Mouse (Mus musculus) G1E (cell line): Measurements from ENCODE around the gene Arl16. TPM values are rescaled to one million over a fixed set of nuclear protein-coding genes. Genes with fewer than 3 reads are reported as not detected.

Experiments
- ATAC-seq: 2 replicates; pipeline ENCODE4 v1.8.0; 2016; ENCODE audit warnings: mild to moderate bottlenecking; ENCODE audit not compliant: insufficient number of reproducible peaks, poor library complexity, low FRiP score, severe bottlenecking; ENCODE audit errors: extremely low read depth
- DNase-seq: peaks from one replicate; pipeline ENCODE4 v3.0.0; 2012; ENCODE audit warnings: low spot score
- H3K27me3 ChIP-seq: 2 replicates; pipeline ENCODE4 v1.6.1; 2012; ENCODE audit warnings: mild to moderate bottlenecking, low read length, inconsistent platforms; ENCODE audit not compliant: insufficient read depth
- H3K36me3 ChIP-seq: replicated peaks from 2 replicates; pipeline ENCODE3; 2012; ENCODE audit warnings: mild to moderate bottlenecking, inconsistent platforms
- H3K4me1 ChIP-seq: 2 replicates; pipeline ENCODE4 v1.6.1; 2012; ENCODE audit warnings: low read depth, low read length, inconsistent platforms, mixed read lengths; ENCODE audit not compliant: insufficient read depth
- H3K4me3 ChIP-seq: 2 replicates; pipeline ENCODE4 v1.5.1; 2012; ENCODE audit warnings: low read depth, mild to moderate bottlenecking, inconsistent platforms, low read length, moderate library complexity, mixed read lengths
- H3K9me3 ChIP-seq: replicated peaks from 2 replicates; pipeline ENCODE4 v1.6.1; 2012; ENCODE audit warnings: inconsistent platforms
- CTCF ChIP-seq: IDR thresholded peaks from 2 replicates; pipeline ENCODE4 v1.5.1; 2012; ENCODE audit warnings: low read depth, low read length, inconsistent platforms, mixed read lengths
- GATA1 ChIP-seq: IDR thresholded peaks from 2 replicates; pipeline ENCODE4 v1.6.1; 2012; ENCODE audit warnings: borderline replicate concordance, low read length, inconsistent platforms, mixed read lengths
- GATA2 ChIP-seq: IDR thresholded peaks from 2 replicates; pipeline ENCODE4 v1.6.1; 2012; ENCODE audit warnings: low read depth, low read length, inconsistent platforms, borderline replicate concordance
- POLR2AphosphoS5 ChIP-seq: IDR thresholded peaks from 2 replicates; pipeline ENCODE4 v1.6.1; 2012; ENCODE audit warnings: low read depth, low read length, inconsistent platforms; ENCODE audit not compliant: insufficient replicate concordance
- TAL1 ChIP-seq: conservative IDR thresholded peaks from 2 replicates; pipeline ENCODE4 v1.6.1; 2012; ENCODE audit warnings: low read depth, low read length, inconsistent platforms, mixed read lengths
- polyA plus RNA-seq: library from polyadenylated mRNA; stranded (reverse); fragments of >175 nt; gene quantifications from 2 replicates; pipeline ENCODE4 v1.2.3, GENCODE M21; 2012
- total RNA-seq, 2 experiments: library from RNA; stranded (forward) in 1 of 2; stranded (reverse) in 1 of 2; fragments of 200-1000 nt in 1 of 2; fragments of >200 nt in 1 of 2; fragmentation: Nextera tagmentation in 1 of 2; gene quantifications; 2 replicates each; pipeline ENCODE4 v1.2.3; 2014 to 2017

The Arl16 gene
- total and polyA plus RNA-seq, 3 experiments = 17.0 to 24.5 (median 21.0) TPM

DNA sequence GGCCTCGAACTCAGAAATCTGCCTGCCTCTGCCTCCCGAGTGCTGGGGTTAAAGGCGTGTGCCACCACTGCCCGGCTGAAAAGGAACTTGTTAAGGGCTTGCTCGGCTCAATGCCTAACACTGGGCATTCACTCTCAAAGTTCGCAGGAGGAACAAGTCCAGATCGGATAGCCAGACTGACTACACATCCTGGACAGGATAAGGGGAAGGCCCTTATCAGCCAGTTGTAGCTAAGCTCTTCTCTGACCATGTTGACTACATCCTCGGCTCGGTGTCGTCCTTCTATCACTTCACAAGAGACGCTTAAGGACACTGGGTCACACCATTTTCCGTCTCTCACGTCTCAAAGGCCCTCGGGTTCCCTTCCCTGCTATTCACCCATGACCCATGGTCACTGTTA is 10.0 kb downstream of the Arl16 start:
- DNase-seq = peak; percentile 21
- no peak; the same call in 1 of the 2 replicates for ATAC-seq
- H3K9me3 ChIP-seq = no peaks in the 10 kb centered on the region
- TF ChIP-seq GATA1 (no peak), POLR2AphosphoS5 (no peak), GATA2 (no peak), CTCF (no peak), TAL1 (no peak)
- no peaks in the 10 kb centered on the region for H3K27me3 ChIP-seq
- H3K4me3 ChIP-seq = peak overlapping the region; percentile 92
- H3K36me3 ChIP-seq = peaks cover 68% of the 10 kb centered on the region
- peaks cover 41% of the 10 kb centered on the region for H3K4me1 ChIP-seq

- TF ChIP-seq CTCF (no peak), GATA2 (no peak), GATA1 (no peak), TAL1 (no peak), POLR2AphosphoS5 (no peak)
- no peaks in the 10 kb centered on the region for H3K9me3 ChIP-seq
Observed at GRCm38 (mm10) chr11:120455413-120455812, 12.0 kb downstream of the Arl16 start.

DNA sequence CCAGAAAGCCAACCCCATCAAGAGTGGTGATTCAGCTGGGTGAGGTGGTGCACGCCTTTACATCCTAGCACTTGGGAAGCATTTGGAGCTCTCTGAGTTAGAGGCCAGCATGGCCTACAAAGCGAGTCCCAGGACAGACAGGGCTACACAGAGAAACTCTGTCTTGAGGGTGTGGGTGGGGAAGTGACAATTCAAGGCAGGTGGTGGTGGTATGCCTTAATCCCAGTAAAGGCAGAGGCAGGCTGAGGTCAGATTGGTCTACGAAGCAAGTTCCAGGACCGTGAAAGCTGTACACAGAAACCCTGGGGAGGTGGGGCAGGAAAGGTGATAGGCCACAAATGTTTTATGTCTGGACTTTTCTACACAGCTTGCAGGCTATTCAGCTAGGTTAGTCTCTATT is 12.4 kb downstream of the Arl16 start:
- no peak for ATAC-seq
- Histone ChIP-seq H3K36me3 (peaks cover 52% of the 10 kb centered on the region), H3K4me3 (no peak overlapping the region), H3K4me1 (peaks cover 30% of the 10 kb centered on the region), H3K9me3 (no peaks in the 10 kb centered on the region), H3K27me3 (peaks cover 5% of the 10 kb centered on the region)
- TF ChIP-seq POLR2AphosphoS5 (no peak), TAL1 (no peak), GATA1 (no peak), CTCF (no peak), GATA2 (no peak)
- no peak for DNase-seq

More at GRCm38 (mm10) chr11:120455413-120455812, 12.0 kb downstream of the Arl16 start:
- DNase-seq = no peak
- peaks cover 4% of the 10 kb centered on the region for H3K27me3 ChIP-seq
- no peak for ATAC-seq
- peaks cover 55% of the 10 kb centered on the region for H3K36me3 ChIP-seq
- peaks cover 33% of the 10 kb centered on the region for H3K4me1 ChIP-seq
- no peak overlapping the region for H3K4me3 ChIP-seq

GRCm38 (mm10) chr11:120453306-120453705 is 14.1 kb downstream of the Arl16 start, which contains the start of gene Pde6g:
TSS of gene Pde6g (minus strand) at chr11:120453500.
- Histone ChIP-seq H3K36me3 (peaks cover 47% of the 10 kb centered on the region), H3K9me3 (no peaks in the 10 kb centered on the region), H3K4me3 (no peak within 1 kb of the TSS), H3K4me1 (peaks cover 21% of the 10 kb centered on the region), H3K27me3 (peaks cover 9% of the 10 kb centered on the region)
- no peak for TF ChIP-seq POLR2AphosphoS5
- no peak for TF ChIP-seq GATA1
- TF ChIP-seq CTCF = no peak
- TF ChIP-seq TAL1 = no peak
- TF ChIP-seq GATA2 = no peak
- ATAC-seq (no peak), DNase-seq (no peak)

DNA sequence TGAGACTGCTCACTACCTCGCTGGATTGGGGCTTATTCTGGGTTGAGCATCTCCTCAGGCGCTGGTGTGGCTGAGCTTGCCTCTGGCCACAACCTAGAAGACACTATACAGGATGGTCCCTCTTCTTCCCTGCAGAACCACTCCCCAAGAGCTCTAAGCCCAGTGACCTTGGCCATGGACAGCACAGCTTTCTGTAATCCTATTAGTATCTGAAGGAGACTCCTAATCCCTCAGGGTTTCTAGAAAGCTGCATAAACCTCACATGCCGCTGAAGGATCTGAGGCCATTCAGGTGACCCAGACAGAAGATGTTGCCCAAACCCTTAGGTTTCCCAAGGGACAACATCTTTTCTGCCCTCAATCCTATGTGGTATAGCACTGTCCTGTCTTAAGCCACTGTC is 15.2 kb downstream of the Arl16 start:
- Histone ChIP-seq H3K4me3 (no peak overlapping the region), H3K36me3 (peaks cover 47% of the 10 kb centered on the region), H3K9me3 (no peaks in the 10 kb centered on the region), H3K4me1 (peaks cover 17% of the 10 kb centered on the region), H3K27me3 (peaks cover 11% of the 10 kb centered on the region)
- ATAC-seq (no peak), DNase-seq (no peak)
- no peak for TF ChIP-seq GATA1
- TF ChIP-seq CTCF = no peak
- no peak for TF ChIP-seq TAL1
- no peak for TF ChIP-seq POLR2AphosphoS5
- TF ChIP-seq GATA2 = no peak

DNA sequence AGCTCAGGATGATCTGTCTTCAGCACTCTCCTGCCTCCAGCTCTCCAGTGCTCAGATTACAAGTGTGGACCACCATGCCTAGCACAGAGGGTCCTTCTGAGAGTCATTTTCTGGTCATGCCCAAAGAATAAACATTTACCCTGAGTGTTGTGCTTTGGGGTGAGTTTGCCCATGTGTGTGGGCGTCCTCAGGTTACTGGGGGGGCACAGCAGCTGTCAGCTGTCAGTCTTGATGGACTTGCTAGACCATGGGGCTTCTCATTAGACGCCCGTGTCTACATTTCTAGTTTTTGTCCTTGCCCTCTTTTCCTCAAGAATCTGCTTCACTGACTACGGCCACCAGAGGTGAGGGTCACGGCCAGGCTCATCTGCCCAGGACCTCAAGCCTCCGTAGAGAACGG is 20.2 kb downstream of the Arl16 start:
- Histone ChIP-seq H3K4me3 (no peak overlapping the region), H3K36me3 (peaks cover 10% of the 10 kb centered on the region), H3K27me3 (peaks cover 34% of the 10 kb centered on the region), H3K4me1 (peaks cover 25% of the 10 kb centered on the region), H3K9me3 (no peaks in the 10 kb centered on the region)
- ATAC-seq = no peak
- TF ChIP-seq GATA2 (no peak), GATA1 (no peak)
- no peak for DNase-seq

DNA sequence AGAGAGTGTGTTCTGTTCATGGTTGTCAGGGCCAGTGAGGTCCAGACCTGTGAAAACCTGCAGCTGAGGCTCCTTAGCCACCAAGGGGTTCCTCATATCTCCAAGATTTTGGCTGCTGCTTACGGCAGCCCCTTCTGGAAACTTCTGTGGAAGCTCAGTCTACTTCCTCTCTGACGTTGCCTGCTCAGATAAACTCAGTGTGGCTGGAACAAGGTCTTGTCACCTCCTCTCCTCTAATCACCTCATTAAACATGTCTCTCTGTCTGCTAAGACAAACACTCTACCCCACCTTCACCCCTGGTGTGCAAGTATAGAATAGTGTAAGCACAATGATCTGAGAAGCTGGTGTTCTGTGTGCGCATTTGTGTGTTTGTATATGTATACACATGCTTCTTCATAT is 21.9 kb downstream of the Arl16 start:
- no peak for ATAC-seq
- H3K4me3 ChIP-seq = no peak overlapping the region
- no peaks in the 10 kb centered on the region for H3K9me3 ChIP-seq
- TF ChIP-seq GATA2 = no peak
- H3K36me3 ChIP-seq = peaks cover 5% of the 10 kb centered on the region
- peaks cover 19% of the 10 kb centered on the region for H3K4me1 ChIP-seq
- no peak for DNase-seq
- peaks cover 30% of the 10 kb centered on the region for H3K27me3 ChIP-seq
